Mouse (Mus musculus): ENCODE results near the gene Ssbp3. TPM values are rescaled to one million over a fixed set of nuclear protein-coding genes. Genes with fewer than 3 reads are reported as not detected.

Ssbp3 gene
- polyA plus RNA-seq, 1 experiment = 94.2 TPM

DNA sequence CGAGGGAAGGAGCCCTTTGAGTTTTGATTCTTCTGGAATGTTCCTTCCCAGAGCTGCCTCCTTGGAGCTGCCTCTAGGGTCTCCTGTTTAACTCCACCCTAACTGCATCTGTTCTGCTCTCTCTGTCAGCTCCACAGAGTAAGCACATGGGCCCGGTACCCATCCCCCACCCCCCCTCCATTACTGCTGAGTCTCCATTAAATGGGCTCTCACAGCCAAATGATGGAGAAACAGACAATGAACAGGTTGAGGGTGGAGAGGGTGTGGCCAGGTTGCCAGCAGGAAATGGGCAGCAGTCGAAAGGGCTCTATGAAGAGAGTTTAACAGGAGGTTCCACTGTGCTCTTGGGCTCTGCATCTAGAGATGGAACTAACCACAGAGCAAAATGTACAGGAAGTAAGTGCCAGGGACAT, 41.0 kb upstream of the Ssbp3 start:
- H3K27me3 ChIP-seq (ENCODE audit: control insufficient read depth) = peaks cover 4% of the 10 kb centered on the region
- no peaks in the 10 kb centered on the region for H3K36me3 ChIP-seq (ENCODE audit: control insufficient read depth)
- H3K4me1 ChIP-seq (ENCODE audit: control insufficient read depth) = peaks cover 28% of the 10 kb centered on the region
- TF ChIP-seq GATA1 (IDR thresholded peaks at IDR 0.05; ENCODE audit: low read length) (no peak), TAL1 (IDR thresholded peaks at IDR 0.05; ENCODE audit: low read length) (no peak)
- peaks cover 2% of the 10 kb centered on the region; the same call in 1 of the 2 replicates for H3K9me3 ChIP-seq (ENCODE audit: control insufficient read depth, low read length)
- H3K4me3 ChIP-seq (replicated peaks) = no peak overlapping the region

DNA sequence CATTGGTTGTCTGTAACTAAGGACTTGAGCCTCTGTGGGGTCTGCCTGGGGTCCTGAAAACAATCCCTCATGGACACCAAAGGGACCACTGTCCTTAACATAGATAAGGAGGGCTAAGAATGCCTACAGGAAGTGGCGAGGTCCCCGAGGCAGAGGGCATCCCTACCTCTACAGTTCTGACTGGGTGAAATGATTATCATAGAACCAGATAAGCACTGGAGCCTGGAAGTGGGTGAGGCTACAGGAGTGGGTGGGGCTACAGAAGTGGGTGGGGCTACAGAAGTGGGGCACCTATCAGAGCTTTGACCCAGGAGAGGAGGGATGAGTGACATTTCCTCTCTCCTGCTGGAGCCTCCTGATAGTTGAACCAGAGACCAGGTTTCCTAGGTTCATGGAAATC, 39.9 kb upstream of the Ssbp3 start:
- Histone ChIP-seq H3K36me3 (ENCODE audit: control insufficient read depth) (no peaks in the 10 kb centered on the region), H3K27me3 (ENCODE audit: control insufficient read depth) (no peaks in the 10 kb centered on the region; the same call in none of the 2 replicates), H3K4me3 (replicated peaks) (peak overlapping the region; percentile 7), H3K4me1 (ENCODE audit: control insufficient read depth) (peaks cover 28% of the 10 kb centered on the region), H3K9me3 (ENCODE audit: control insufficient read depth, low read length) (peaks cover 3% of the 10 kb centered on the region; the same call in 1 of the 2 replicates)
- TF ChIP-seq GATA1 (IDR thresholded peaks at IDR 0.05; ENCODE audit: low read length) (no peak), TAL1 (IDR thresholded peaks at IDR 0.05; ENCODE audit: low read length) (no peak)

DNA sequence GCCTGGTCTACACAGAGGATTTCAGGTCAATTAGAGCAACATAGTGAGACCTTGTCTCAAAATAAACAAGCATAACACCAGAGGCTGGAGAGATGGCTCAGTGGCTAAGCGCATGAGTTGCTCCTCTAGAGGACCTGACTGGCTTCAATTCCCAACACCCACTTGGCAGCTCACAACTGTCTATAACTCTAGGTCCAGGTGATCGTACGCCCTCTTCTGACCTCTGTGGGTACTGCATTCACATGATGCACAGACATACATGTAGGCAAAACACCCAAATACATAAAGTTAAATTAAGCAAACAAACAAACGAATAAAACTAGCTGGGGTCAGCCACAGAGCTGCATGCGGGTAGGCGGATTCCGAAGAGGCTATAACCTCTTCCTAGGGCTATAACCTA, 36.0 kb upstream of the Ssbp3 start:
- H3K4me1 ChIP-seq (ENCODE audit: control insufficient read depth) = peaks cover 20% of the 10 kb centered on the region
- peaks cover 3% of the 10 kb centered on the region; the same call in 1 of the 2 replicates for H3K9me3 ChIP-seq (ENCODE audit: control insufficient read depth, low read length)
- no peak overlapping the region for H3K4me3 ChIP-seq (replicated peaks)
- no peaks in the 10 kb centered on the region for H3K36me3 ChIP-seq (ENCODE audit: control insufficient read depth)
- no peak for TF ChIP-seq TAL1 (IDR thresholded peaks at IDR 0.05; ENCODE audit: low read length)
- TF ChIP-seq GATA1 (IDR thresholded peaks at IDR 0.05; ENCODE audit: low read length) = no peak
- H3K27me3 ChIP-seq (ENCODE audit: control insufficient read depth) = no peaks in the 10 kb centered on the region; the same call in 1 of the 2 replicates

DNA sequence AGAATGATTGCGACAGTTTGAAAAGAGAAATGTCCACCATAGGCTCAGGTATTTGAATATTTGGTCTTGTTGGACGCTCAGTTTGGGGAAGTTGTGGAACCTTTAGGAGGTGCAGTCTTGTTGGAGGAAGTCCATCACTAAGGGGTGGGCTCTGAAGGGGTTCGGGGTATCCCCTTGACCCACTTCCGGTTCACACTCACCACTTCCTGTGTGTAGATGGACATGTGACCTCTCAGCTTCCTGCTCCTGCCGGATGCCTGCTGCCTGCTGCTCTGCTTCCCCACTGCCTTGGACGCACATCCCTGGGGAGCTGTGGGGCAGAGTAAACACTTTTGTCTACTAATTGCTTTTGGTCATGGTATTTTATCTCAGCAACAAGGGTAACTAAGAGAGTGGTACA, 29.4 kb upstream of the Ssbp3 start:
- Histone ChIP-seq H3K4me1 (ENCODE audit: control insufficient read depth) (no peaks in the 10 kb centered on the region), H3K27me3 (ENCODE audit: control insufficient read depth) (peaks cover 3% of the 10 kb centered on the region), H3K4me3 (replicated peaks) (no peak overlapping the region), H3K36me3 (ENCODE audit: control insufficient read depth) (no peaks in the 10 kb centered on the region), H3K9me3 (ENCODE audit: control insufficient read depth, low read length) (no peaks in the 10 kb centered on the region)
- TF ChIP-seq GATA1 (IDR thresholded peaks at IDR 0.05; ENCODE audit: low read length) = no peak
- no peak for TF ChIP-seq TAL1 (IDR thresholded peaks at IDR 0.05; ENCODE audit: low read length)

DNA sequence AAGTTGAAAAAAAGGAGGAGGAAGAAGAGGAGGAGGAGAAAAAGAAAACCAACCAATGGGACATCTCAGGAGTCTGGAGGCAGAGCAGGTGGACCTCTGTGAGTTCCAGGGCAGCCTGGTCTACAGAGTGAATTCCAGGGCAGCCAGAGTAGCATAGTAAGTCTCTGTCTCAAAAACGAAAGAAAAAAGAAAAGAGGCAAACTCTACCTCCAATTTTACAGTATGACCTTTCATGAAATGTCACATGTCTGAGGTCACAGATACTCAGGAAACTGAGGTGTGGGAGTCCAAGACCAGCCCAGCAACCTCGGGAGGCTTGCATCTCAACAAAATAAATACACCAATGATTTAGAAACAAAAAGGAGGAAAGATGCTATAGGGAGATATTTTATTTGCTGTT, 27.4 kb upstream of the Ssbp3 start:
- Histone ChIP-seq H3K27me3 (ENCODE audit: control insufficient read depth) (peaks cover 6% of the 10 kb centered on the region), H3K4me3 (replicated peaks) (no peak overlapping the region), H3K4me1 (ENCODE audit: control insufficient read depth) (no peaks in the 10 kb centered on the region), H3K9me3 (ENCODE audit: control insufficient read depth, low read length) (no peaks in the 10 kb centered on the region), H3K36me3 (ENCODE audit: control insufficient read depth) (no peaks in the 10 kb centered on the region)
- TF ChIP-seq TAL1 (IDR thresholded peaks at IDR 0.05; ENCODE audit: low read length) = no peak
- TF ChIP-seq GATA1 (IDR thresholded peaks at IDR 0.05; ENCODE audit: low read length) = no peak

DNA sequence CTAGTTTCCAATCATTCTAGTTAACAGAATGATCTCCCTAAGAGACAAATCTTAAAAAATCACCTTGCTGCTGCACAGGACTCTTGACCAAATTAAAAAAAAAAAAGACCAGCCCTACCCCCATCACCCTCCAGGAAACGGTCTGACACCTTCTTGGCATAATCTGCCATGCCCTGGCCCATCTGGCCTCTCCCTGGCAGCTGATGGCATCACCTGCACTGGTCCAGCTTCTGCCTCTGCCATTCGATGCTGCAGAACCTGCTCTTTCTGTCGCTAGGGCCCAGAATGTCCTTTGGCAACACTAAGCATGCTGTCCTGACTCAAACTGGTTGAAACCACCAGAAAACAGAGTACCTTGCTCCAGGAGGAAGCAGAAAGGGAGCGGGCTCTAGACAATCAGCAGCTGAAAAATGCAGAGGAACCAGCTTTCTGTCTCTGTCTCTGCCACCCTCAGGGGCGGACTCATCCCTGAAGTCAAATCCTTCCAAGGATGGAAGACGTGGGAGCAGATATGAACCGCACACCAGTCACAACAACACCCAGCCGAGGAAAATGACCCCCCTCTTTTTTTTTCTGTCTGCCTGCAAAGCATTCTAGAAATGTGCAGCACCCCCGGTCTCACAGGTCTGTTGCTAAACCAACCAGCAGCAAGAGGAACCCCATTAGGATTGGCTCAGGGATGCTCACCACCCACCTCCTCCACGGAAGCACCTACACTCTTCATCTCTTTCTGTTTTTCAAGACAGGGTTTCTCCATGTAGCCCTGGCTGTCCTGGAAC, 24.0 kb upstream of the Ssbp3 start:
- peaks cover 11% of the 10 kb centered on the region for H3K4me1 ChIP-seq (ENCODE audit: control insufficient read depth)

DNA sequence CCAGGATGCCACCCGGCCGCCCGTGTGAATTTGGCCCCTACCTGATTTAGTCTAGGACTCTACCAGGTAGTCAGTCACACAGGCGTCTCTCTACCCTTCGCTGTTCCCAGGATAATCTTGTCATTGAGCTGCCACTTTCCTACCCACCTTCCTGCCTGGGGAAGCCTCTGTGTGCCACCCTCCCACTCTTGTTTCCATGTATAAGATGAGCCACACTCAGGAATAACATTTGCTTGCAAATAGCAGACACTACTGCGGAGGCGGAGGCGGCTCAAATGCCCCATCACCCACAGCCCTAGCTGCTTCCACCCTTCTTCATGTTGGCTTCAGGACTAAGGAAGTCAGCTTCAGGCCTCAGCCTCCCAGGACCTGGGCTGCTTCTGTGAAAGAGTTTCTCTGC, 14.4 kb upstream of the Ssbp3 start:
- Histone ChIP-seq H3K9me3 (ENCODE audit: control insufficient read depth, low read length) (peaks cover 2% of the 10 kb centered on the region; the same call in 1 of the 2 replicates), H3K27me3 (ENCODE audit: control insufficient read depth) (peaks cover 48% of the 10 kb centered on the region), H3K4me1 (ENCODE audit: control insufficient read depth) (peaks cover 2% of the 10 kb centered on the region), H3K36me3 (ENCODE audit: control insufficient read depth) (no peaks in the 10 kb centered on the region), H3K4me3 (replicated peaks) (no peak overlapping the region)
- TF ChIP-seq GATA1 (IDR thresholded peaks at IDR 0.05; ENCODE audit: low read length) (no peak), TAL1 (IDR thresholded peaks at IDR 0.05; ENCODE audit: low read length) (no peak)

More for the DNA sequence above, 24.0 kb upstream of the Ssbp3 start:
- Histone ChIP-seq H3K36me3 (ENCODE audit: control insufficient read depth) (no peaks in the 10 kb centered on the region), H3K27me3 (ENCODE audit: control insufficient read depth) (peaks cover 6% of the 10 kb centered on the region), H3K9me3 (ENCODE audit: control insufficient read depth, low read length) (no peaks in the 10 kb centered on the region), H3K4me3 (replicated peaks) (no peak overlapping the region)
- TF ChIP-seq GATA1 (IDR thresholded peaks at IDR 0.05; ENCODE audit: low read length) (no peak), TAL1 (IDR thresholded peaks at IDR 0.05; ENCODE audit: low read length) (no peak)

DNA sequence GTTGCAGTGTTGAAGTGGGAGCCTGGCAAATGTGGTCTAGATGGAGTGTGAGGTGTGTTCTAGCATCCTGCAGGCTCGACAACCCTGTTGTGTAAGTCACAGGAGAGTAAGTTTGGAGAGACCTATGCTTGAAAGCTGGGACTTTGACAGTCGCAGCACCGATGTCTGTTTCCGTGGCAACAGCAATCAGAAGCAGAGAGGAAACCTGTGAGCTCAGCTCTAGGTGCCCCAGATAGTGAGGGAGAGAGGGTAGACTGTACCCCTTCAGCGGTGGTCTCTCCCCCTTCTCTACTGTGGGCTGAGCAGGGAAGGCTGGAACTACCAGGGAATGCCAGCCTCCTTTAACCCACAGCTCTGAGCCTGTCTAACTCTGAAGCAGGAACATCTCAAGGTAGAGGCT, 11.6 kb upstream of the Ssbp3 start:
- Histone ChIP-seq H3K9me3 (ENCODE audit: control insufficient read depth, low read length) (no peaks in the 10 kb centered on the region), H3K27me3 (ENCODE audit: control insufficient read depth) (peaks cover 49% of the 10 kb centered on the region), H3K4me1 (ENCODE audit: control insufficient read depth) (peaks cover 21% of the 10 kb centered on the region), H3K4me3 (replicated peaks) (no peak overlapping the region), H3K36me3 (ENCODE audit: control insufficient read depth) (no peaks in the 10 kb centered on the region)
- TF ChIP-seq GATA1 (IDR thresholded peaks at IDR 0.05; ENCODE audit: low read length) = no peak
- TF ChIP-seq TAL1 (IDR thresholded peaks at IDR 0.05; ENCODE audit: low read length) = no peak

DNA sequence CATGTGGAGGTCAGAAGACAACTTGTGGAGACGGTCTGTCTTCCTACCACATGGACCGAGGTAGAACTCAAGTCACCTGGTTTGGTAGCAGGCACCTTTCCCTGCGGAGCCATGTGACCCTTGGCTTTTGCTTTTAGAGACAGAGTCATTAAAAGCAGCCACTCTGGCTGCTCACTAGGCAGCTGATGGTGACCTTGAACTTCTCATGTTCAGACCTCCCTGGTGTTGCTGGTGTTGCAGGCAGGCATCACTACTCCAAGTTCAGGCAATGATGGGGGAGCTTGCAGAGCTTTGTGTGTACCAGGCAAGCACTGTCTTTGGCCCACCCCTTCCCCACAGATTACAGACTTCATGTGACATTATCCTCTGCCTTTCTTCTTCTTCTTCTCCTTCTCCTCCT, 11.0 kb upstream of the Ssbp3 start:
- Histone ChIP-seq H3K4me3 (replicated peaks) (no peak overlapping the region), H3K4me1 (ENCODE audit: control insufficient read depth) (peaks cover 21% of the 10 kb centered on the region), H3K27me3 (ENCODE audit: control insufficient read depth) (peaks cover 46% of the 10 kb centered on the region), H3K36me3 (ENCODE audit: control insufficient read depth) (no peaks in the 10 kb centered on the region), H3K9me3 (ENCODE audit: control insufficient read depth, low read length) (no peaks in the 10 kb centered on the region)
- no peak for TF ChIP-seq TAL1 (IDR thresholded peaks at IDR 0.05; ENCODE audit: low read length)
- TF ChIP-seq GATA1 (IDR thresholded peaks at IDR 0.05; ENCODE audit: low read length) = no peak

All from erythroblast, embryonic 14.5 days (primary cell).